Mouse (Mus musculus): Measurements from ENCODE around the gene Rasd1.

DNA sequence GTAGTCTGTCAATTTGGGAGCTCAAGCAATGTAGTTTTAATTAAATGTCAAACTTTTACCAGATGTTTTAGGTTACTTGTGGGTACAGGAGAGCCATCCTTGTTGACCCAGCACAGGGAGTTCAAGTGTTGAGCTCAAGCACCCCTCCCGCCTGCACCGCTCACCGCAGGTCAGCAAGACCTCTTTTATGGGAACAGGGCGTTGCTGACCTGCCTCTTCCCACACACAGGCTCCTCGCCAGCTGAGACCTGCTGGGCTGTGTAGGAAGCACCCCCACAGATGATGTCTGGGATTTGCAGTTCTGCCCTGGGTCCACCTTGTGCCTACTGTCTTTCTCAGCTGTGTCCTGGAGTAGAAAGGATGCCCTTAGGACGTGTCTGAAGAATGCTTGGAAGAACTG lies 8.0 kb downstream of the Rasd1 start:
- TF ChIP-seq CTCF (IDR thresholded peaks at IDR 0.05; ENCODE audit: low read depth) (no peak), EP300 (optimal IDR thresholded peaks at IDR 0.05) (no peak)

Measured in stomach, postnatal 0 days (tissue).